Mouse (Mus musculus) G1E-ER4 (cell line): ENCODE measurements around the gene Kdm4b. TPM values are rescaled to one million over a fixed set of nuclear protein-coding genes. Genes with fewer than 3 reads are reported as not detected.

ENCODE experiments used
- GATA1 ChIP-seq: IDR thresholded peaks from one replicate; pipeline ENCODE4 v1.8.0; 2012; ENCODE audit warnings: low read length, inconsistent platforms
- polyA plus RNA-seq: library from polyadenylated mRNA; stranded (reverse); fragments of >175 nt; gene quantifications from 2 replicates; pipeline ENCODE4 v1.2.3, GENCODE M21; 2012

Gene Kdm4b
- polyA plus RNA-seq, 1 experiment = 37.9 TPM

- no peak for TF ChIP-seq GATA1
Observed at GRCm38 (mm10) chr17:56413113-56413512, 87.3 kb downstream of the Kdm4b start.

GRCm38 (mm10) chr17:56414785-56415184 lies 88.9 kb downstream of the Kdm4b start:
- TF ChIP-seq GATA1 = no peak

GRCm38 (mm10) chr17:56418304-56418703 lies 92.4 kb downstream of the Kdm4b start:
- TF ChIP-seq GATA1 = no peak

- TF ChIP-seq GATA1 = no peak
Observed at GRCm38 (mm10) chr17:56420022-56420421, 94.2 kb downstream of the Kdm4b start.

- TF ChIP-seq GATA1 = no peak
Observed at GRCm38 (mm10) chr17:56424726-56425583, 99.1 kb downstream of the Kdm4b start.

- TF ChIP-seq GATA1 = no peak
Observed at GRCm38 (mm10) chr17:56425584-56425914, 99.7 kb downstream of the Kdm4b start.

- no peak for TF ChIP-seq GATA1
Observed at GRCm38 (mm10) chr17:56425941-56426340, 100.1 kb downstream of the Kdm4b start.

GRCm38 (mm10) chr17:56427857-56428256 lies 102.0 kb downstream of the Kdm4b start:
- no peak for TF ChIP-seq GATA1

- no peak for TF ChIP-seq GATA1
Observed at GRCm38 (mm10) chr17:56431582-56431981, 105.7 kb downstream of the Kdm4b start.

GRCm38 (mm10) chr17:56439731-56440460 lies 114.0 kb downstream of the Kdm4b start:
- no peak for TF ChIP-seq GATA1

GRCm38 (mm10) chr17:56442316-56442715 lies 116.5 kb downstream of the Kdm4b start:
- no peak for TF ChIP-seq GATA1

- TF ChIP-seq GATA1 = no peak
Observed at GRCm38 (mm10) chr17:56443341-56443795, 117.5 kb downstream of the Kdm4b start.

- no peak for TF ChIP-seq GATA1
Observed at GRCm38 (mm10) chr17:56444771-56445170, 118.9 kb downstream of the Kdm4b start.

GRCm38 (mm10) chr17:56445397-56445796 lies 119.5 kb downstream of the Kdm4b start:
- no peak for TF ChIP-seq GATA1

GRCm38 (mm10) chr17:56447716-56448115 lies 121.9 kb downstream of the Kdm4b start:
- TF ChIP-seq GATA1 = no peak

Other genes with a start within 250 kb of the Kdm4b start
- gene Hdgfl2, start 246.4 kb upstream of the Kdm4b start, polyA plus RNA-seq = 208 and 276 TPM in 2 replicates
- gene Plin4, start 216.3 kb upstream of the Kdm4b start, polyA plus RNA-seq = not detected in 2 replicates
- gene Plin5, start 208.5 kb upstream of the Kdm4b start, polyA plus RNA-seq = not detected in 2 replicates
- gene Lrg1, start 204.1 kb upstream of the Kdm4b start, polyA plus RNA-seq = not detected in 2 replicates
- gene Sema6b, start 185.7 kb upstream of the Kdm4b start, polyA plus RNA-seq = 0.70 and 0.81 TPM in 2 replicates
- gene Tnfaip8l1, start 163.6 kb upstream of the Kdm4b start, polyA plus RNA-seq = 0.81 and 1.2 TPM in 2 replicates
- gene Mydgf, start 142.1 kb upstream of the Kdm4b start, polyA plus RNA-seq = 36.2 and 42.7 TPM in 2 replicates
- gene Dpp9, start 107.2 kb upstream of the Kdm4b start, polyA plus RNA-seq = 54.7 and 60.0 TPM in 2 replicates
- gene Fem1a, start 69.3 kb upstream of the Kdm4b start, polyA plus RNA-seq = 20.8 and 21.5 TPM in 2 replicates
- gene Ticam1, start 49.3 kb upstream of the Kdm4b start, polyA plus RNA-seq = 6.3 and 7.7 TPM in 2 replicates
- 7.3 and 7.9 TPM in 2 replicates for gene Plin3, start 33.2 kb upstream of the Kdm4b start, polyA plus RNA-seq
- not detected in 2 replicates for gene Arrdc5, start 25.8 kb upstream of the Kdm4b start, polyA plus RNA-seq
- gene Uhrf1, start 22.7 kb upstream of the Kdm4b start, polyA plus RNA-seq = 122 and 123 TPM in 2 replicates
- gene Ptprs, start 150.4 kb downstream of the Kdm4b start, polyA plus RNA-seq = 40.9 and 48.5 TPM in 2 replicates
- gene Znrf4, start 186.4 kb downstream of the Kdm4b start, polyA plus RNA-seq = not detected in 2 replicates
- gene Gm20219, start 228.3 kb downstream of the Kdm4b start, polyA plus RNA-seq = 1.0 and 1.4 TPM in 2 replicates